Mouse (Mus musculus): ENCODE results near the gene Dpf3.

Dpf3 gene

GRCm38 (mm10) chr12:83338345-83338744, 149.2 kb downstream of the Dpf3 start:
- Histone ChIP-seq H3K36me3 (ENCODE audit: control insufficient read depth, insufficient read depth, low read length, poor library complexity, severe bottlenecking) (no peaks in the 10 kb centered on the region), H3K27me3 (ENCODE audit: control insufficient read depth, insufficient read depth, low read length, poor library complexity, severe bottlenecking) (no peaks in the 10 kb centered on the region)
- DNase-seq (ENCODE audit: low read depth, low spot score) = no peak

GRCm38 (mm10) chr12:83337776-83338149, 149.8 kb downstream of the Dpf3 start:
- no peak for DNase-seq (ENCODE audit: low read depth, low spot score)
- H3K27me3 ChIP-seq (ENCODE audit: control insufficient read depth, insufficient read depth, low read length, poor library complexity, severe bottlenecking) = no peaks in the 10 kb centered on the region

GRCm38 (mm10) chr12:83337077-83337775, 150.3 kb downstream of the Dpf3 start:
- Histone ChIP-seq H3K36me3 (ENCODE audit: control insufficient read depth, insufficient read depth, low read length, poor library complexity, severe bottlenecking) (no peaks in the 10 kb centered on the region), H3K27me3 (ENCODE audit: control insufficient read depth, insufficient read depth, low read length, poor library complexity, severe bottlenecking) (no peaks in the 10 kb centered on the region)
- no peak for DNase-seq (ENCODE audit: low read depth, low spot score)

More at GRCm38 (mm10) chr12:83337776-83338149, 149.8 kb downstream of the Dpf3 start:
- no peaks in the 10 kb centered on the region for H3K36me3 ChIP-seq (ENCODE audit: control insufficient read depth, insufficient read depth, low read length, poor library complexity, severe bottlenecking)

GRCm38 (mm10) chr12:83330056-83330455, 157.5 kb downstream of the Dpf3 start:
- Histone ChIP-seq H3K27me3 (ENCODE audit: control insufficient read depth, insufficient read depth, low read length, poor library complexity, severe bottlenecking) (no peaks in the 10 kb centered on the region), H3K36me3 (ENCODE audit: control insufficient read depth, insufficient read depth, low read length, poor library complexity, severe bottlenecking) (no peaks in the 10 kb centered on the region)
- DNase-seq (ENCODE audit: low read depth, low spot score) = no peak

GRCm38 (mm10) chr12:83328899-83329298, 158.6 kb downstream of the Dpf3 start:
- H3K27me3 ChIP-seq (ENCODE audit: control insufficient read depth, insufficient read depth, low read length, poor library complexity, severe bottlenecking) = no peaks in the 10 kb centered on the region
- DNase-seq (ENCODE audit: low read depth, low spot score) = no peak
- H3K36me3 ChIP-seq (ENCODE audit: control insufficient read depth, insufficient read depth, low read length, poor library complexity, severe bottlenecking) = no peaks in the 10 kb centered on the region

GRCm38 (mm10) chr12:83328491-83328890, 159.0 kb downstream of the Dpf3 start:
- Histone ChIP-seq H3K36me3 (ENCODE audit: control insufficient read depth, insufficient read depth, low read length, poor library complexity, severe bottlenecking) (no peaks in the 10 kb centered on the region), H3K27me3 (ENCODE audit: control insufficient read depth, insufficient read depth, low read length, poor library complexity, severe bottlenecking) (no peaks in the 10 kb centered on the region)
- no peak for DNase-seq (ENCODE audit: low read depth, low spot score)

- no peaks in the 10 kb centered on the region for H3K27me3 ChIP-seq (ENCODE audit: control insufficient read depth, insufficient read depth, low read length, poor library complexity, severe bottlenecking)
- no peaks in the 10 kb centered on the region for H3K36me3 ChIP-seq (ENCODE audit: control insufficient read depth, insufficient read depth, low read length, poor library complexity, severe bottlenecking)
- no peak for DNase-seq (ENCODE audit: low read depth, low spot score)
Observed at GRCm38 (mm10) chr12:83327451-83327850, 160.1 kb downstream of the Dpf3 start.

- Histone ChIP-seq H3K36me3 (ENCODE audit: control insufficient read depth, insufficient read depth, low read length, poor library complexity, severe bottlenecking) (no peaks in the 10 kb centered on the region), H3K27me3 (ENCODE audit: control insufficient read depth, insufficient read depth, low read length, poor library complexity, severe bottlenecking) (no peaks in the 10 kb centered on the region)
- DNase-seq (ENCODE audit: low read depth, low spot score) = no peak
Observed at GRCm38 (mm10) chr12:83320725-83321124, 166.8 kb downstream of the Dpf3 start.

- Histone ChIP-seq H3K36me3 (ENCODE audit: control insufficient read depth, insufficient read depth, low read length, poor library complexity, severe bottlenecking) (no peaks in the 10 kb centered on the region), H3K27me3 (ENCODE audit: control insufficient read depth, insufficient read depth, low read length, poor library complexity, severe bottlenecking) (no peaks in the 10 kb centered on the region)
- no peak for DNase-seq (ENCODE audit: low read depth, low spot score)
Observed at GRCm38 (mm10) chr12:83317646-83318443, 169.7 kb downstream of the Dpf3 start.

GRCm38 (mm10) chr12:83314666-83315065, 172.8 kb downstream of the Dpf3 start:
- H3K27me3 ChIP-seq (ENCODE audit: control insufficient read depth, insufficient read depth, low read length, poor library complexity, severe bottlenecking) = no peaks in the 10 kb centered on the region
- no peaks in the 10 kb centered on the region for H3K36me3 ChIP-seq (ENCODE audit: control insufficient read depth, insufficient read depth, low read length, poor library complexity, severe bottlenecking)
- DNase-seq (ENCODE audit: low read depth, low spot score) = no peak

GRCm38 (mm10) chr12:83312818-83313217, 174.7 kb downstream of the Dpf3 start:
- no peak for DNase-seq (ENCODE audit: low read depth, low spot score)
- Histone ChIP-seq H3K27me3 (ENCODE audit: control insufficient read depth, insufficient read depth, low read length, poor library complexity, severe bottlenecking) (no peaks in the 10 kb centered on the region), H3K36me3 (ENCODE audit: control insufficient read depth, insufficient read depth, low read length, poor library complexity, severe bottlenecking) (no peaks in the 10 kb centered on the region)

GRCm38 (mm10) chr12:83310567-83310966, 176.9 kb downstream of the Dpf3 start:
- H3K36me3 ChIP-seq (ENCODE audit: control insufficient read depth, insufficient read depth, low read length, poor library complexity, severe bottlenecking) = no peaks in the 10 kb centered on the region
- H3K27me3 ChIP-seq (ENCODE audit: control insufficient read depth, insufficient read depth, low read length, poor library complexity, severe bottlenecking) = no peaks in the 10 kb centered on the region
- DNase-seq (ENCODE audit: low read depth, low spot score) = no peak

- no peaks in the 10 kb centered on the region for H3K27me3 ChIP-seq (ENCODE audit: control insufficient read depth, insufficient read depth, low read length, poor library complexity, severe bottlenecking)
- no peaks in the 10 kb centered on the region for H3K36me3 ChIP-seq (ENCODE audit: control insufficient read depth, insufficient read depth, low read length, poor library complexity, severe bottlenecking)
- DNase-seq (ENCODE audit: low read depth, low spot score) = no peak
Observed at GRCm38 (mm10) chr12:83309031-83309804, 178.3 kb downstream of the Dpf3 start.

GRCm38 (mm10) chr12:83308627-83309026, 178.9 kb downstream of the Dpf3 start:
- H3K27me3 ChIP-seq (ENCODE audit: control insufficient read depth, insufficient read depth, low read length, poor library complexity, severe bottlenecking) = no peaks in the 10 kb centered on the region
- H3K36me3 ChIP-seq (ENCODE audit: control insufficient read depth, insufficient read depth, low read length, poor library complexity, severe bottlenecking) = no peaks in the 10 kb centered on the region
- no peak for DNase-seq (ENCODE audit: low read depth, low spot score)

- Histone ChIP-seq H3K27me3 (ENCODE audit: control insufficient read depth, insufficient read depth, low read length, poor library complexity, severe bottlenecking) (no peaks in the 10 kb centered on the region), H3K36me3 (ENCODE audit: control insufficient read depth, insufficient read depth, low read length, poor library complexity, severe bottlenecking) (no peaks in the 10 kb centered on the region)
- DNase-seq (ENCODE audit: low read depth, low spot score) = no peak
Observed at GRCm38 (mm10) chr12:83303221-83303620, 184.3 kb downstream of the Dpf3 start.

All from splenic B cell, adult 2 months (primary cell).